Mouse (Mus musculus) cerebellum, adult 2 months (tissue): Measurements from ENCODE around the gene Slc25a10.

Source experiments
- CTCF ChIP-seq: fragments of 200-500 bp; IDR thresholded peaks from 2 replicates; pipeline ENCODE4 v1.5.1; 2011; ENCODE audit warnings: low read depth, mild to moderate bottlenecking, control low read depth, low read length, moderate library complexity, borderline replicate concordance; ENCODE audit not compliant: insufficient read depth
- POLR2A ChIP-seq: fragments of 200-500 bp; IDR thresholded peaks from 2 replicates; pipeline ENCODE4 v1.6.1; 2011; ENCODE audit warnings: low read length, control low read depth, borderline replicate concordance; ENCODE audit not compliant: insufficient read depth

DNA sequence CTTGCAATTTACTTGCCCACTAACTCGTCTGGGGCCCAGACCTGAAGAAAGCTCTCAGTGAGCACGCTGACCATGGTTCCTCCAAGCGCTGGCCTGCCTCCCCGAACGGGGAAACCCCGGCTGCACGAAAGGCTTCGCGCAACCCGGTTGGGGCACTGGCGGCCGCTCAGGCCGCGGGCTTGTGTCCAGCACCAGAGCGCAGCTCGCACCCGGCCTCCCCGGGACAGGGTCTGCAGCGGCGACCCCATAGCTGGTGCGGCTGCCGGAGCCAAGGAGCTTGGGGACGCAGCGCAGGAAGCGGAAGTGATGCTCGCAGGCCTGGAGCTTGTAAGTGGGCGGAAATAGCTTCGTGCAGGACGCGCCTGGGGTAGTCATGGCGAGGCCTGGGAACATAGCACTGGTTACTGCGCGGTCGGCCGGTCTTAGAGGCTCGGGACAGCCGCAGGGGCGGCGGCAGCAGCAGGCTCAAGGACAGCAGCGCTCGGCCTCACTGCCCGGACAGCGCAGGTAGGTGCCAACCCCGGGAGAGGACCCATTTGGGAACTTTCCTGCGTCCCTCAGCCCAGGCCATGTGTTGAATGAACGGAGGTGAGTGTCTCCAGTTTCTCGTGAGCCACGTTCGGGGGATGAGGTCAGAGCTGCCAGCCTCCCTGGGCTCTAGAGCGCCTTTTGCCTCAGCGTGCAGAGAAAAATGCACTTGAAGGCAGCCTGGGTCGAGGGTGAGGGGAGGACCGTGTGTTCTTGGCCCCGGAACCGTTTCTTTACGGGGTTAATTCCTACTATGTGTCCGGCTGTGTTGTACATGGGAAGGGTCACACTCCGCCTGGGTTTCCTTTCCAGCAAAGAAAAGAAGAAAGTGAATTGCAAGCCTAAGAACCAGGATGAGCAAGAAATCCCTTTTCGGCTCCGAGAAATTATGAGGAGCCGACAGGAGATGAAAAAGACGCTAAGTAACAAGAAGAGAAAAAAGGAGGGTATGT, 33.6 kb upstream of the Slc25a10 start, which contains the start of the genes Oxld1 and Ccdc137:
- TF ChIP-seq CTCF, result no peak
- peak; percentile 95 for TF ChIP-seq POLR2A
